Mouse (Mus musculus) midbrain, embryonic 15.5 days (tissue): ENCODE data around the gene Fars2. TPM values are rescaled to one million over a fixed set of nuclear protein-coding genes. Genes with fewer than 3 reads are reported as not detected.
A peak's percentile ranks its signal among the peaks of the same experiment; 100 is the strongest.

Experiments
- ATAC-seq: fragments of 200-750 bp; cut with Nextera tagmentation; replicated peaks from 2 replicates; pipeline ENCODE4 v1.8.0; 2017; ENCODE audit warnings: moderate TSS enrichment
- H3K27ac ChIP-seq: fragments of 300-500 bp; sonication (generic); 2 replicates; pipeline ENCODE4 v1.5.1; 2015; ENCODE audit warnings: mild to moderate bottlenecking, inconsistent platforms
- H3K27me3 ChIP-seq: fragments of 300-500 bp; sonication (generic); replicated peaks from 2 replicates; pipeline ENCODE4 v1.6.1; 2015; ENCODE audit warnings: inconsistent platforms
- H3K36me3 ChIP-seq: fragments of 300-500 bp; sonication (generic); replicated peaks from 2 replicates; pipeline ENCODE4 v1.6.1; 2015; ENCODE audit warnings: inconsistent platforms
- H3K4me1 ChIP-seq: fragments of 300-500 bp; sonication (generic); 2 replicates; pipeline ENCODE4 v1.6.1; 2015; ENCODE audit warnings: inconsistent platforms
- H3K4me2 ChIP-seq: fragments of 300-500 bp; sonication (generic); 2 replicates; pipeline ENCODE4 v1.6.1; 2015; ENCODE audit warnings: inconsistent platforms, mild to moderate bottlenecking, moderate library complexity
- H3K4me3 ChIP-seq: fragments of 300-500 bp; sonication (generic); 2 replicates; pipeline ENCODE4 v1.5.1; 2015; ENCODE audit warnings: mild to moderate bottlenecking, inconsistent platforms
- H3K9ac ChIP-seq: fragments of 300-500 bp; sonication (generic); 2 replicates; pipeline ENCODE4 v1.6.1; 2015; ENCODE audit warnings: mild to moderate bottlenecking, inconsistent platforms
- H3K9me3 ChIP-seq: fragments of 300-500 bp; sonication (generic); 2 replicates; pipeline ENCODE4 v1.6.1; 2016; ENCODE audit warnings: inconsistent platforms
- WGBS: fragments of 180-500 bp; shearing (Covaris S2); methylation state at CpG from one replicate; pipeline ENCODE4 v1.1.7; 2015; ENCODE audit warnings: mixed read lengths; 5-methylcytosine and 5-hydroxymethylcytosine counted together
- polyA plus RNA-seq: library from polyadenylated mRNA; unstranded; fragments of >200 nt; fragmentation: Nextera tagmentation; extraction: Ambion mirVana; gene quantifications from 2 replicates; pipeline ENCODE4 v1.2.1, GENCODE M21; 2015

Fars2 gene
- polyA plus RNA-seq, 1 experiment from 2014 or later: 24.2 TPM

- Histone ChIP-seq H3K27me3 (no peaks in the 10 kb centered on the region), H3K4me1 (0 out of 2 replicates have a peak, but pooled peaks cover 2% of the 10 kb centered on the region), H3K27ac (no peak overlapping the region), H3K9me3 (no peaks in the 10 kb centered on the region), H3K36me3 (no peaks in the 10 kb centered on the region), H3K4me2 (no peak overlapping the region), H3K4me3 (no peak overlapping the region), H3K9ac (no peak overlapping the region)
- 94% methylated on average over 5 of the region's 5 CpGs for WGBS
- no peak for ATAC-seq
Measured at GRCm38 (mm10) chr13:36529467-36530039, 412.3 kb downstream of the Fars2 start.

DNA sequence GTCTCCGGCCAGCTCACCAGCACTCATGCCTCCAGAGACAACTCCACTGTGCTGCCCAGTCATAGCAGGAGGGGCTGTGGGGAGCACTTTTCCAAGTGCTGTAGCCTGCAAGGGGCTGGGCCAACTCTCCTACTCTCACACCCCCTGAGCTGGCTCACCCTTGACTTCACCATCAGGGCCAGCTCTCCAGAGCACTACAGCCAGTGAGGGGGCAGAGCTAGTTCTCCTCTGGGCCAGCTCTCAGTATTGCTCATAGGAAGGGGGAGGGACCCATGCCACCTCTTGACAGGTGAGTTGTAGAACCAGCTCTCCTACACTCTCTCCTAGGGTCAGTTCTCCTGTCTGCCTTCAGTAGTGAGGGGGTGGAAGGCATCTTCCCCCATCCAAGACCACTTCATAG lies 413.6 kb downstream of the Fars2 start:
- 89% methylated on average over 1 of the region's 1 CpGs for WGBS
- no peak overlapping the region for H3K9ac ChIP-seq
- H3K4me1 ChIP-seq: peaks cover 5% of the 10 kb centered on the region; the same call in 1 of the 2 replicates
- no peak for ATAC-seq
- H3K9me3 ChIP-seq: no peaks in the 10 kb centered on the region
- H3K27ac ChIP-seq: no peak overlapping the region
- H3K4me2 ChIP-seq: no peak overlapping the region
- H3K27me3 ChIP-seq: no peaks in the 10 kb centered on the region
- H3K36me3 ChIP-seq: no peaks in the 10 kb centered on the region
- no peak overlapping the region for H3K4me3 ChIP-seq

DNA sequence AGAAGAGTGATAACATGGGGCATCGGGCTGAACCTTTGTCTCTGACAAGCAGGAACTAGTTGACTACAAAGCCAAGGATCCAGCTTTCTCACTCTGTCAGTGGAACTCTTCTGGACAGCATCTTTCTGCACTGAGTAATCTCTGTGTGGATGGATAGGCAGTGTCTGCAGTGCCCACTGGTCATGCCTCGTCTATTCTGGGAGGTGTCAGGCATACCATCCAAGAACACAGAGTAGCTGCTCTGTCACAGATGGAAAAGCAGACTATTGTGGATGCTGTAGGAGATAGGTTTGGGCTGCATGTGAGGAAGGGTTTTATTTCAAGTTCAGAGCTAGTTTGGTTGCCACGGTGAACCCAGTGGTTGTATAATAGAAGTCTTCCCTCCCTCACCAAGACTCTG lies 414.7 kb downstream of the Fars2 start:
- Histone ChIP-seq H3K4me3 (no peak overlapping the region), H3K27ac (no peak overlapping the region), H3K36me3 (no peaks in the 10 kb centered on the region), H3K4me1 (peaks cover 5% of the 10 kb centered on the region; the same call in 1 of the 2 replicates), H3K9ac (no peak overlapping the region), H3K9me3 (no peaks in the 10 kb centered on the region), H3K4me2 (no peak overlapping the region), H3K27me3 (no peaks in the 10 kb centered on the region)
- WGBS: 68% methylated on average over 3 of the region's 3 CpGs
- ATAC-seq: no peak

DNA sequence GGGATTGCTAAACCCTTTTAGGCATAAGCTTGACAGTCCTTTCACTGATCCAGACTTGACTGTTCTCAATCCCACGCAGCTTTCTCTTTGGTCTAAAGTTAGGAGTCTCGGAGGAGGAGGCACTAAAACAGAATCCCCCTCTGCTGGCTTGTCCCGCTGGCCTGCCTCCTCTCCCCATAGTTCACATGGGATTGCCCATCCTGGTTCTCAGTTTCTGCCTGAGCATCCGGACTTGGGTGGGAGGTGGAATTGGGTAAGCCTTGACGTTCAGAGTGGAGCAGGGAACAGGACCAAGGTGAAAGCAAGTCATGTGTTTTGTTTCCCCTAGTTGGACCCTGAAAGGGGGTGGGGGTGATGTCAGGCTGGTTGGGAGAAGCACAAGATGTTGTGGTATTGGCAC lies 415.9 kb downstream of the Fars2 start:
- no peak overlapping the region for H3K27ac ChIP-seq
- H3K4me2 ChIP-seq: no peak overlapping the region
- H3K4me1 ChIP-seq: peaks cover 12% of the 10 kb centered on the region
- no peak for ATAC-seq
- WGBS: 91% methylated on average over 5 of the region's 5 CpGs
- H3K9me3 ChIP-seq: no peaks in the 10 kb centered on the region
- no peaks in the 10 kb centered on the region for H3K36me3 ChIP-seq
- H3K27me3 ChIP-seq: no peaks in the 10 kb centered on the region
- H3K9ac ChIP-seq: no peak overlapping the region
- no peak overlapping the region for H3K4me3 ChIP-seq

DNA sequence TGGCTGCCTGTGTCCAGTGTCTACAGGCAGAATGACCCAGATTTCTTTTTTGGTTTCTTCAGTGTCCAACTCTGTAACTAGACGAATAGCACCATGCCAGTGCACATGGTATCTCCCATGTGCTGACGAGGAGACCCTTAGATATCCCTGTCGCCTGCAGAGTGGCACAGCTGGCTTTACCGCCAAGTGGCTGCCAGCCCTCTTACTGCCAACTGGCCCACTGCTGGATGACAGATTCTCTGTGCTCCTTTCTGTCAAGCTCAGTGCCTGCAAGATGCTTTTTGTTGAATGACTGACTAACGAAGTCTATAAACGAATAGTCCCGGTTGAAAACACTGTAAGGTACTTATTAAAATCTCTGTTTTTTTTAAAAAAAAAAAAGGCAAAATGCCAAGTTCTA lies 416.3 kb downstream of the Fars2 start:
- H3K9me3 ChIP-seq: no peaks in the 10 kb centered on the region
- no peak overlapping the region for H3K4me3 ChIP-seq
- no peak overlapping the region for H3K27ac ChIP-seq
- WGBS: 68% methylated on average over 7 of the region's 7 CpGs
- H3K27me3 ChIP-seq: no peaks in the 10 kb centered on the region
- H3K4me1 ChIP-seq: peaks cover 17% of the 10 kb centered on the region
- H3K9ac ChIP-seq: no peak overlapping the region
- no peaks in the 10 kb centered on the region for H3K36me3 ChIP-seq
- H3K4me2 ChIP-seq: no peak overlapping the region
- ATAC-seq: no peak

- 74% methylated on average over 8 of the region's 8 CpGs for WGBS
- ATAC-seq: no peak
- H3K4me3 ChIP-seq: no peak overlapping the region
- H3K9me3 ChIP-seq: no peaks in the 10 kb centered on the region
- no peak overlapping the region for H3K4me2 ChIP-seq
- H3K9ac ChIP-seq: no peak overlapping the region
- no peak overlapping the region for H3K27ac ChIP-seq
- H3K4me1 ChIP-seq: peaks cover 18% of the 10 kb centered on the region
- no peaks in the 10 kb centered on the region for H3K36me3 ChIP-seq
- no peaks in the 10 kb centered on the region for H3K27me3 ChIP-seq
Measured at GRCm38 (mm10) chr13:36533966-36534540, 416.8 kb downstream of the Fars2 start.

- no peaks in the 10 kb centered on the region for H3K36me3 ChIP-seq
- no peak overlapping the region for H3K4me2 ChIP-seq
- H3K27ac ChIP-seq: no peak overlapping the region
- H3K4me1 ChIP-seq: peaks cover 21% of the 10 kb centered on the region
- no peaks in the 10 kb centered on the region for H3K9me3 ChIP-seq
- H3K27me3 ChIP-seq: no peaks in the 10 kb centered on the region
- WGBS: 73% methylated on average over 3 of the region's 3 CpGs
- no peak for ATAC-seq
- no peak overlapping the region for H3K4me3 ChIP-seq
- no peak overlapping the region for H3K9ac ChIP-seq
Measured at GRCm38 (mm10) chr13:36537580-36537979, 420.4 kb downstream of the Fars2 start.

- peaks cover 21% of the 10 kb centered on the region for H3K4me1 ChIP-seq
- no peak overlapping the region for H3K4me2 ChIP-seq
- H3K36me3 ChIP-seq: no peaks in the 10 kb centered on the region
- peak overlapping the region; percentile 60 for H3K27ac ChIP-seq
- no peak overlapping the region for H3K9ac ChIP-seq
- no peak overlapping the region for H3K4me3 ChIP-seq
- no peaks in the 10 kb centered on the region for H3K9me3 ChIP-seq
- no peaks in the 10 kb centered on the region for H3K27me3 ChIP-seq
- ATAC-seq: peak; percentile 57; the same call in 1 of the 2 replicates
- WGBS: 23% methylated on average over 2 of the region's 2 CpGs
Measured at GRCm38 (mm10) chr13:36538385-36538784, 421.2 kb downstream of the Fars2 start.

DNA sequence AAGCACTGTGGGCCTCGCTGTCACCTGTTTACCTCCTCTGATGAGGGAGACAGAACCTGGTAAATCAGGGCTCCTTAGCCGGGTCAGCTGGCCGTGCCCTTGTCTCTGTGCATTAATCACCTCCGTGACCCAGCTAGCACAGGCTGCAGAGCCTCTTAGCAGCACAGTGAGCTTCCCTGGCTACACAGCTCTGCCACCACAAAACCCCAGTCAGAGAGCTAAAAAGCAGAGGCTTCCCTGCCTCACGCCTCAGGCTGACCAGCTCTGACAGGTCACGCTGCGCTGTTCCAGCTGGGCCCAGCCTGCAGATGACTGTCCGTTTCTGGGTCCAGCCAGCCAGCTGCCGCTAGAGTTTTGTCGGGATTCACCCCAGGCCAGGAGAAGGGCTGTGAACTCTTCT lies 423.0 kb downstream of the Fars2 start:
- no peak overlapping the region for H3K4me2 ChIP-seq
- H3K27ac ChIP-seq: no peak overlapping the region
- H3K9me3 ChIP-seq: no peaks in the 10 kb centered on the region
- no peaks in the 10 kb centered on the region for H3K36me3 ChIP-seq
- no peak overlapping the region for H3K9ac ChIP-seq
- ATAC-seq: no peak
- 51% methylated on average over 10 of the region's 10 CpGs for WGBS
- no peak overlapping the region for H3K4me3 ChIP-seq
- H3K4me1 ChIP-seq: peaks cover 21% of the 10 kb centered on the region
- H3K27me3 ChIP-seq: no peaks in the 10 kb centered on the region

- H3K27me3 ChIP-seq: no peaks in the 10 kb centered on the region
- 89% methylated on average over 2 of the region's 2 CpGs for WGBS
- H3K4me1 ChIP-seq: peaks cover 16% of the 10 kb centered on the region
- H3K9me3 ChIP-seq: no peaks in the 10 kb centered on the region
- H3K4me2 ChIP-seq: no peak overlapping the region
- no peak for ATAC-seq
- no peak overlapping the region for H3K27ac ChIP-seq
- H3K36me3 ChIP-seq: no peaks in the 10 kb centered on the region
- no peak overlapping the region for H3K4me3 ChIP-seq
- H3K9ac ChIP-seq: no peak overlapping the region
Measured at GRCm38 (mm10) chr13:36541287-36541780, 424.1 kb downstream of the Fars2 start.

- no peak; the same call in 1 of the 2 replicates for ATAC-seq
- no peak overlapping the region for H3K4me2 ChIP-seq
- H3K4me3 ChIP-seq: no peak overlapping the region
- H3K27me3 ChIP-seq: no peaks in the 10 kb centered on the region
- no peaks in the 10 kb centered on the region for H3K36me3 ChIP-seq
- WGBS: 41% methylated on average over 6 of the region's 6 CpGs
- peaks cover 5% of the 10 kb centered on the region; the same call in 1 of the 2 replicates for H3K4me1 ChIP-seq
- no peak overlapping the region for H3K9ac ChIP-seq
- H3K9me3 ChIP-seq: no peaks in the 10 kb centered on the region
- H3K27ac ChIP-seq: peak overlapping the region; percentile 6; the same call in 1 of the 2 replicates
Measured at GRCm38 (mm10) chr13:36550694-36551093, 433.5 kb downstream of the Fars2 start.

DNA sequence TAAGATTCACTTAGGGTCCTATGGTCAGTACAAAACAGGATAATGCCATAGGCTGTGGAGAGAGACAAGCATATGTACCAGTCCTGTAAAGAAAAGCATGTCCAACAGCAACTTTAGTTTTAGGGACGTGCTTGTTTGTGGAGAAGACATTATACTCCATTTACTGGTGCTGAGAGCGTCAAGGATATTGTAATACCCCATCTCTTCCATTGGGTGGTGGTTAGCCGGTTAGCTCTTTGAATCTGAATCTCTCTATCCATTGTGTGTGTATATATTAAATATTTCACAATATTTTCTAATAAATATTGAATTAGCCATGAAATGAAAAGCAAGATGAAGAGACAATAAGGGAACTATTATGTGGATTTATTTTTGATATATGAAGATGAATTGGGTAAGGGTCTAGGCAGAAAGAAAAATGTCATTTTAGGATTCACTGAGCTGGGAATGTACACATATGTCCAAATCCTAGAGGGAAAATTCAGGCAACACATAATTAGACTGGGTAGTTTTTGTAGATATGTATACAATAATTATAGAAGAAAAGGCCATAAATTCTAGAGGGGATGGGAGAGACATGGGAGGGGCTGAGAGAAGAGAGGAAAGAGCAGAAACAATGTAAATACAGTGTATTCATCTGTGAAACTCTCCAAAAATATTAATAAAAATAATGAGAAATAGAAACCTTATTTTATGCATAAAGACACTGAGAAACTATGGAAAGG lies 435.5 kb downstream of the Fars2 start:
- Histone ChIP-seq H3K4me1 (peaks cover 5% of the 10 kb centered on the region; the same call in 1 of the 2 replicates), H3K36me3 (no peaks in the 10 kb centered on the region), H3K9ac (no peak overlapping the region), H3K4me2 (no peak overlapping the region), H3K9me3 (no peaks in the 10 kb centered on the region), H3K27ac (no peak overlapping the region), H3K4me3 (no peak overlapping the region), H3K27me3 (no peaks in the 10 kb centered on the region)
- WGBS: 69% methylated on average over 3 of the region's 3 CpGs
- no peak for ATAC-seq
